Mouse (Mus musculus) limb, embryonic 12.5 days (tissue): ENCODE data around the gene Pus3. TPM values are rescaled to one million over a fixed set of nuclear protein-coding genes. Genes with fewer than 3 reads are reported as not detected.
A peak's percentile ranks its signal among the peaks of the same experiment; 100 is the strongest.

Experiments
- ATAC-seq: fragments of 200-750 bp; cut with Nextera tagmentation; 2 replicates; pipeline ENCODE4 v1.8.0; 2017; ENCODE audit warnings: low read depth, moderate TSS enrichment; ENCODE audit not compliant: insufficient number of reproducible peaks, insufficient read depth, low FRiP score, low TSS enrichment
- H3K27ac ChIP-seq: fragments of 300-500 bp; sonication (generic); 2 replicates; pipeline ENCODE4 v1.5.1; 2016; ENCODE audit warnings: mild to moderate bottlenecking, moderate library complexity
- H3K27me3 ChIP-seq: fragments of 300-500 bp; sonication (generic); 2 replicates; pipeline ENCODE4 v1.6.1; 2016; ENCODE audit warnings: mild to moderate bottlenecking, moderate library complexity
- H3K36me3 ChIP-seq: fragments of 300-500 bp; sonication (generic); 2 replicates; pipeline ENCODE4 v1.6.1; 2016; ENCODE audit warnings: mild to moderate bottlenecking, moderate library complexity
- H3K4me1 ChIP-seq: fragments of 300-500 bp; sonication (generic); replicated peaks from 2 replicates; pipeline ENCODE4 v1.6.1; 2016
- H3K4me2 ChIP-seq: fragments of 300-500 bp; sonication (generic); 2 replicates; pipeline ENCODE4 v1.6.1; 2016; ENCODE audit warnings: mild to moderate bottlenecking, moderate library complexity
- H3K4me3 ChIP-seq: fragments of 300-500 bp; sonication (generic); replicated peaks from 2 replicates; pipeline ENCODE4 v1.5.1; 2016; ENCODE audit warnings: mild to moderate bottlenecking
- H3K9ac ChIP-seq: fragments of 300-500 bp; sonication (generic); replicated peaks from 2 replicates; pipeline ENCODE4 v1.6.1; 2016; ENCODE audit warnings: mild to moderate bottlenecking, moderate library complexity
- H3K9me3 ChIP-seq: fragments of 300-500 bp; sonication (generic); 2 replicates; pipeline ENCODE4 v1.6.1; 2016; ENCODE audit warnings: mild to moderate bottlenecking, moderate library complexity
- WGBS: fragments of 180-500 bp; shearing (Covaris S2); methylation state at CpG from one replicate; pipeline ENCODE4 v1.1.7; 2016; 5-methylcytosine and 5-hydroxymethylcytosine counted together
- polyA plus RNA-seq: library from polyadenylated mRNA; unstranded; fragments of >200 nt; fragmentation: Nextera tagmentation; extraction: Ambion mirVana; gene quantifications from 2 replicates; pipeline ENCODE4 v1.2.1, GENCODE M21; 2016

Pus3 gene
- polyA plus RNA-seq, 1 experiment from 2014 or later = 19.3 TPM

- ATAC-seq = no peak
These were observed 12.7 kb upstream of the Pus3 start for GRCm38 (mm10) chr9:35545704-35546103.

GRCm38 (mm10) chr9:35546745-35547144 is 11.7 kb upstream of the Pus3 start:
- Histone ChIP-seq H3K9me3 (no peaks in the 10 kb centered on the region), H3K4me2 (no peak overlapping the region), H3K9ac (no peak overlapping the region), H3K4me3 (no peak overlapping the region), H3K27ac (no peak overlapping the region), H3K4me1 (0 out of 2 replicates have a peak, but pooled peaks cover 5% of the 10 kb centered on the region), H3K27me3 (peaks cover 3% of the 10 kb centered on the region; the same call in 1 of the 2 replicates), H3K36me3 (no peaks in the 10 kb centered on the region)
- WGBS = 86% methylated on average over 9 of the region's 9 CpGs
- ATAC-seq = no peak

More at GRCm38 (mm10) chr9:35545704-35546103, 12.7 kb upstream of the Pus3 start:
- 78% methylated on average over 12 of the region's 12 CpGs for WGBS
- no peak overlapping the region for H3K9ac ChIP-seq
- H3K4me2 ChIP-seq = no peak overlapping the region
- no peaks in the 10 kb centered on the region for H3K9me3 ChIP-seq
- peaks cover 3% of the 10 kb centered on the region; the same call in 1 of the 2 replicates for H3K27me3 ChIP-seq
- no peak overlapping the region for H3K27ac ChIP-seq
- H3K4me1 ChIP-seq = 0 out of 2 replicates have a peak, but pooled peaks cover 5% of the 10 kb centered on the region
- no peaks in the 10 kb centered on the region for H3K36me3 ChIP-seq
- no peak overlapping the region for H3K4me3 ChIP-seq

GRCm38 (mm10) chr9:35548455-35548854 is 9.9 kb upstream of the Pus3 start:
- WGBS = 80% methylated on average over 9 of the region's 9 CpGs
- no peak overlapping the region for H3K9ac ChIP-seq
- no peak for ATAC-seq

GRCm38 (mm10) chr9:35556494-35557102 is 1.8 kb upstream of the Pus3 start:
- ATAC-seq = no peak
- peaks cover 8% of the 10 kb centered on the region for H3K36me3 ChIP-seq
- peaks cover 18% of the 10 kb centered on the region; the same call in 1 of the 2 replicates for H3K27me3 ChIP-seq
- no peaks in the 10 kb centered on the region for H3K9me3 ChIP-seq
- WGBS = 60% methylated on average over 12 of the region's 12 CpGs
- no peak overlapping the region for H3K4me3 ChIP-seq
- H3K4me1 ChIP-seq = peaks cover 17% of the 10 kb centered on the region
- H3K27ac ChIP-seq = no peak overlapping the region
- no peak overlapping the region for H3K9ac ChIP-seq
- no peak overlapping the region for H3K4me2 ChIP-seq

More at GRCm38 (mm10) chr9:35548455-35548854, 9.9 kb upstream of the Pus3 start:
- H3K9me3 ChIP-seq = no peaks in the 10 kb centered on the region
- H3K36me3 ChIP-seq = no peaks in the 10 kb centered on the region
- no peak overlapping the region for H3K4me3 ChIP-seq
- no peak overlapping the region for H3K4me2 ChIP-seq
- H3K4me1 ChIP-seq = 0 out of 2 replicates have a peak, but pooled peaks cover 5% of the 10 kb centered on the region
- no peaks in the 10 kb centered on the region for H3K27me3 ChIP-seq
- H3K27ac ChIP-seq = no peak overlapping the region

- H3K9me3 ChIP-seq = no peaks in the 10 kb centered on the region
- ATAC-seq = peak; percentile 92
- H3K27me3 ChIP-seq = peaks cover 18% of the 10 kb centered on the region; the same call in 1 of the 2 replicates
- H3K4me1 ChIP-seq = peaks cover 17% of the 10 kb centered on the region
- peak overlapping the region; percentile 42 for H3K9ac ChIP-seq
- peak overlapping the region; percentile 64 for H3K4me3 ChIP-seq
- peak overlapping the region; percentile 99 for H3K4me2 ChIP-seq
- H3K27ac ChIP-seq = peak overlapping the region; percentile 75; the same call in 1 of the 2 replicates
- WGBS = 1% methylated on average over 31 of the region's 31 CpGs
- H3K36me3 ChIP-seq = peaks cover 22% of the 10 kb centered on the region
These were observed 855 bp downstream of the Pus3 start for GRCm38 (mm10) chr9:35559009-35559890.

- Histone ChIP-seq H3K4me2 (no peak overlapping the region), H3K4me1 (peaks cover 17% of the 10 kb centered on the region), H3K9ac (no peak overlapping the region), H3K27me3 (peaks cover 18% of the 10 kb centered on the region; the same call in 1 of the 2 replicates), H3K4me3 (no peak overlapping the region), H3K9me3 (no peaks in the 10 kb centered on the region), H3K27ac (no peak overlapping the region), H3K36me3 (peaks cover 40% of the 10 kb centered on the region)
- WGBS = 95% methylated on average over 11 of the region's 11 CpGs
- ATAC-seq = no peak
These were observed 2.7 kb downstream of the Pus3 start for GRCm38 (mm10) chr9:35561076-35561475.

GRCm38 (mm10) chr9:35561583-35561982 is 3.2 kb downstream of the Pus3 start:
- Histone ChIP-seq H3K4me2 (no peak overlapping the region), H3K27ac (no peak overlapping the region), H3K4me3 (no peak overlapping the region), H3K27me3 (peaks cover 18% of the 10 kb centered on the region; the same call in 1 of the 2 replicates), H3K36me3 (peaks cover 45% of the 10 kb centered on the region), H3K9ac (no peak overlapping the region), H3K4me1 (peaks cover 17% of the 10 kb centered on the region), H3K9me3 (no peaks in the 10 kb centered on the region)
- 91% methylated on average over 6 of the region's 6 CpGs for WGBS
- no peak for ATAC-seq

- Histone ChIP-seq H3K4me2 (no peak overlapping the region), H3K36me3 (peaks cover 62% of the 10 kb centered on the region), H3K9me3 (no peaks in the 10 kb centered on the region), H3K27me3 (no peaks in the 10 kb centered on the region), H3K4me3 (no peak overlapping the region), H3K4me1 (peaks cover 16% of the 10 kb centered on the region), H3K9ac (no peak overlapping the region), H3K27ac (no peak overlapping the region)
- ATAC-seq = no peak
- 89% methylated on average over 5 of the region's 5 CpGs for WGBS
These were observed 6.3 kb downstream of the Pus3 start for GRCm38 (mm10) chr9:35564536-35565240.

- H3K4me1 ChIP-seq = peaks cover 10% of the 10 kb centered on the region
- no peak overlapping the region for H3K27ac ChIP-seq
- H3K4me2 ChIP-seq = no peak overlapping the region
- H3K9ac ChIP-seq = no peak overlapping the region
- H3K27me3 ChIP-seq = no peaks in the 10 kb centered on the region
- H3K4me3 ChIP-seq = no peak overlapping the region
- WGBS = 92% methylated on average over 3 of the region's 3 CpGs
- peaks cover 46% of the 10 kb centered on the region for H3K36me3 ChIP-seq
- no peak for ATAC-seq
- no peaks in the 10 kb centered on the region for H3K9me3 ChIP-seq
These were observed 9.6 kb downstream of the Pus3 start for GRCm38 (mm10) chr9:35567995-35568394.

GRCm38 (mm10) chr9:35569571-35570534 is 11.5 kb downstream of the Pus3 start, which contains the start of the genes Pate2 and Hyls1:
Gene Pate2, plus strand, starts transcription at chr9:35570284.
Gene Hyls1, minus strand, starts transcription at chr9:35570398.
- Histone ChIP-seq H3K9me3 (no peaks in the 10 kb centered on the region), H3K9ac (peak within 1 kb of the TSS; percentile 76), H3K27me3 (peaks cover 11% of the 10 kb centered on the region), H3K36me3 (peaks cover 34% of the 10 kb centered on the region), H3K4me3 (peak within 1 kb of the TSS; percentile 70), H3K4me2 (peak within 1 kb of the TSS; percentile 69), H3K27ac (peak within 1 kb of the TSS; percentile 93), H3K4me1 (peaks cover 15% of the 10 kb centered on the region)
- WGBS = under 1% methylated on average over 85 of the region's 86 CpGs
- ATAC-seq = peak; percentile 97
